Mouse (Mus musculus): Measurements from ENCODE around the gene Csde1. TPM values are rescaled to one million over a fixed set of nuclear protein-coding genes. Genes with fewer than 3 reads are reported as not detected.

The Csde1 gene
- polyA plus RNA-seq, 1 experiment from 2014 or later = 462 TPM

Other genes with a start within 250 kb of the Csde1 start
- gene Tshb, start 237.7 kb upstream of the Csde1 start, polyA plus RNA-seq (2016; fragmentation: Nextera tagmentation; extraction: Ambion mirVana) = 0.08 TPM in 1 of 2 replicates, not detected in the other
- not detected in 2 replicates for gene Sycp1, start 84.3 kb upstream of the Csde1 start, polyA plus RNA-seq (2016; fragmentation: Nextera tagmentation; extraction: Ambion mirVana)
- gene Nr1h5, start 56.3 kb upstream of the Csde1 start, polyA plus RNA-seq (2016; fragmentation: Nextera tagmentation; extraction: Ambion mirVana) = not detected in 2 replicates
- 46.9 and 53.9 TPM in 2 replicates for gene Sike1, start 24.7 kb upstream of the Csde1 start, polyA plus RNA-seq (2016; fragmentation: Nextera tagmentation; extraction: Ambion mirVana)
- 123 and 134 TPM in 2 replicates for gene Nras, start 37.9 kb downstream of the Csde1 start, polyA plus RNA-seq (2016; fragmentation: Nextera tagmentation; extraction: Ambion mirVana)
- 0.10 TPM in 1 of 2 replicates, not detected in the other for gene Ampd1, start 53.6 kb downstream of the Csde1 start, polyA plus RNA-seq (2016; fragmentation: Nextera tagmentation; extraction: Ambion mirVana)
- 1.7 and 3.1 TPM in 2 replicates for gene Dennd2c, start 82.2 kb downstream of the Csde1 start, polyA plus RNA-seq (2016; fragmentation: Nextera tagmentation; extraction: Ambion mirVana)
- 234 and 238 TPM in 2 replicates for gene Bcas2, start 151.2 kb downstream of the Csde1 start, polyA plus RNA-seq (2016; fragmentation: Nextera tagmentation; extraction: Ambion mirVana)